Mouse (Mus musculus) thymus, postnatal 0 days (tissue): ENCODE measurements at regions not wholly inside any gene's neighbourhood (a gene's known extent, or its start where the extent isn't known, plus 50 kb on each side); places are given as distances from the start of the nearest gene placed in this dataset.
A peak's percentile ranks its signal among the peaks of the same experiment; 100 is the strongest.

Experiments
- DNase-seq: peaks from one replicate; pipeline ENCODE4 v3.0.0-alpha.2; 2015; ENCODE audit warnings: low spot score

DNA sequence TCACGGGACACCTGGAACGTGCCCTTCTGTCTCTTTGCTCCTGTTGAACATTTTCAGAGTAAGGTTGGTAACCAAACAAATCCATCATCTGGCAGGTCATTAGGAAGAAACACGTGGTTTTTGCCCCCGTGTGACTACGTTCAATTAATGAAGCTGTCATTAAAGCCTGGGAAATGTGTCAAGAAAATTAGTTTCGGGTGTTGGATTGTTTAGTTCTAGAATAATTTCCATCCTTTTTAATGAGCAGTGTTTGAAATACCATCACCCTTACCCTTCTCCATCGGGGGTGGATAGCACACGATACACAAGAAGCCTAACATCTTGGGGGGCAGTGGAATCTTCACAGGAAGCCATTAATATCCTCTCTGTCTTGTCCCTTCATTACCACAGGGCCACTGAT lies 107.7 kb downstream of the Far1 start:
- DNase-seq = no peak

- DNase-seq = peak; percentile 4
Measured at GRCm38 (mm10) chr7:113621898-113622510, 108.4 kb downstream of the Far1 start.

DNA sequence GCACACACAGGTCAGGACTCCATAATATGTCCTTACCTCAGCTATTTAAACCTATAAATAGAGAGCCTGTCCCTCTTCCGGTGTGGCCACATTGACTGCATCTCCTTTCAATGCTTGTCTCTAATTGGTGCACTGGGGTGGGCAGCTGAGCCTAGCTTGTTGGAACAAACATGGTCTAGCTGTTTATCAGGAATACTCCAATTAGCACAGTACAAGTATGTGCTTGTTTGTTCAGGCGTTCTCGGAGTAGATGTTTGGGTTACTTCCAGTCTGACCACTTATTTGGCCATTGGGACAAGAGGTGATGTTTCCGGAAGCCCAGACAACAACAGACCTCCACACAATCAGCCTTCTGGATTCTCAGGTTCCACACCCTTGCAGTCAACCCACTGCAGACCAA lies 109.7 kb downstream of the Far1 start:
- DNase-seq = no peak

DNA sequence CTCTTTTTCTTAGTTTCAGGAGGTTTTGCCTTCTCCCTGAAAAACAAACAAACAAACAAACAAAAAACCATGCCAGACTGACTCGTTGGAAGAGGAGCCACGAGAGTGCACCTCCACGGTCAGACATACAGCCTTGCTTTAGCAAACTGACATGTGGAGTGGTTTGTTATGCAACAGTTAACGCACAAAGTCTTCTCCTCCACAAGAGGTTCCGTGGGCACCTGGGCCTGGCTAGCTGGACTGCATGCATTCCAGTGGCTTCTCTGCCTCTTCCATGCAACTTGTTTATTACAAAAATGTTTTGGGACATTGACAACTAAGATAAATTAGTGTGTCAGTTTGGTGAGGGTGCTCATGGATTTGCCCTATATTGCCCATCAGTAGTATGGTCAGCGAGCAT lies 110.3 kb downstream of the Far1 start:
- no peak for DNase-seq

- no peak for DNase-seq
Measured at GRCm38 (mm10) chr7:113626734-113627133, 113.1 kb downstream of the Far1 start.

DNA sequence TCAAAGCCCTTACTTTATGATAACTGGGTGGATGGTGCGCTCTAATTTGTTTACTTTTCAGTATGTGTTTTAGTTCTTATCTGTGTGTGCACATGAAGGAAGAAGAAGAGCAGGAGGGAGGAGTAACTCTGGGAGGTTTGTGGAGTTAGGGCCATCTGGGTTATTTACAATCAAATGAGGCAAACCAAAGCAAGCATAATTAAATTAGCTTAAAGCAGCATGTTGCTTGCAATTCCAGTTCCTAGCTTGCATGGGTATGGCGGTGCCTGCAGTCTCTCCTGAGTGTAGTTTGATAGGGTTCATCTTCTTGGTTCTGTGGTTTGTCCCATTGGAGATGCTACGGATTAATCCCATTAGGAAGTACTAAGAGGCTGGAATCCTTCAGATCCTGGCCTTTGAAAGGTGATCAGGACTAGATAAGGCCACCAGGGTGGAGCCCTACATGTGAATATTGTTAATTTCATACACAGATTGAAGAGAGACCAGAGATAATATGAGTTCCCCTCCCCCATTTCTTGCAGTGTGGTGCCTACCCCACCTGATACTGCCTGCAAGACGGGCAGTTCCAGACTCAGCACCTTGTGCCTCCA lies 123.5 kb downstream of the Far1 start:
- DNase-seq = no peak

DNA sequence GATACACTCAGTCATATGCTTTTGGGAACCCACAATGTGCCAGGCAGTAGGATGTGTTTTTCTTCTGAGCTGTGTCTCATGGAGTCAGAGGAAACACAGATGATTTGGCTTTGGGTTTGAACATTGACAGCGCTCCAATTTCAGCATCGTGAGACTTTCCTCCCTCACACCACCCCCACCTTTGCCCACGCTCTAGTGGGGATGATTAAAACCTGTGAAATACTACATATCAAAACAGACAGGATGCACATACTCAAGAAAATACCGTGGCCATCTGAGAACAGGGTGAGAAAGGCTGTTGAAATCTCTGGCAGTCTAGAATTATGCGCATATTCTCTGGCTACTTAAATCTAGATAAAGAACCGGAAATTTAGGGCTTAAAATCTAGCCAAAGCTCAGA lies 124.5 kb downstream of the Far1 start:
- no peak for DNase-seq

DNA sequence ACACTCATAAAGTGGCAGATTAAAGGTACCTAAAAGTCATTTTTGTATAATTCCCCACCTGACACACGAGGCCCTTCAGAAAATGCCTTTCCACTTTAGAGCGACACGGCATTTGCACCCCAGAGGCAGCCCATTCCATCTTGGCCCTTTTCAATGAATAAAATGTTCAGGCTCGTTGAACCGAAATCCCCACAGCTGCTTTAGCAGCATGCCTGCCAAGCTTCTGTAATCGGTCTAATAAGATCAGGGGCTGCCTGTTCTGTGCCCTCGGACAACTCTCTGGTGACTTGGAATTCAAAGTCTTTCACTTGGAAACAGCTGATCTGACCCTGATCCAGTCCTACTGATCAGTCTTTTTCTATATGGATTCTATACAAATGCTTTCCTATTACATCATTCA lies 123.3 kb upstream of the Spon1 start:
- DNase-seq = no peak

GRCm38 (mm10) chr7:113650631-113651030 lies 115.2 kb upstream of the Spon1 start:
- DNase-seq = no peak

- no peak for DNase-seq
Measured at GRCm38 (mm10) chr7:113651696-113652095, 114.1 kb upstream of the Spon1 start.

DNA sequence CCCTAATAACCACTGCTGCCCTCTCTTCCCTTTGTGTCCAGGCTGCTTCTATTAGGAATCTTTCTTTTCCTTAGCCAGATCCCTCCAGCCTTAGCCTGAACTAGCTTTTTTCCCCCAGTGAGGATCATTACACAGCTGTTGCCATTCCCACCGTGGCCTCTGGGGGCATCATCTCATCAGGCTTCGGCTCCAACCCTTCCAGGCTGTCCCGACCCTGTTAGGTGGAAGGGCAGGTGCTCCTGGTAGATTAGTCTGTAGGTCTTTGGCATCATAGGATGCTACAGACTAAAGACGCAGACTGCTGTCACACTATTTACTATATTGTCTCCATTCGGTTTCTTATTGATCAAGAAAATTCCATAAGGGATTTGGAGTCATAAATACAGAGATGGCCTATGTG lies 112.7 kb upstream of the Spon1 start:
- peak; percentile 6 for DNase-seq

GRCm38 (mm10) chr7:113655336-113655735 lies 110.5 kb upstream of the Spon1 start:
- DNase-seq = no peak

- DNase-seq = no peak
Measured at GRCm38 (mm10) chr7:113672779-113673595, 92.8 kb upstream of the Spon1 start.

- DNase-seq = no peak
Measured at GRCm38 (mm10) chr7:113673596-113673956, 92.2 kb upstream of the Spon1 start.

- no peak for DNase-seq
Measured at GRCm38 (mm10) chr7:113682271-113682670, 83.5 kb upstream of the Spon1 start.

- DNase-seq = no peak
Measured at GRCm38 (mm10) chr7:113685349-113685748, 80.4 kb upstream of the Spon1 start.

DNA sequence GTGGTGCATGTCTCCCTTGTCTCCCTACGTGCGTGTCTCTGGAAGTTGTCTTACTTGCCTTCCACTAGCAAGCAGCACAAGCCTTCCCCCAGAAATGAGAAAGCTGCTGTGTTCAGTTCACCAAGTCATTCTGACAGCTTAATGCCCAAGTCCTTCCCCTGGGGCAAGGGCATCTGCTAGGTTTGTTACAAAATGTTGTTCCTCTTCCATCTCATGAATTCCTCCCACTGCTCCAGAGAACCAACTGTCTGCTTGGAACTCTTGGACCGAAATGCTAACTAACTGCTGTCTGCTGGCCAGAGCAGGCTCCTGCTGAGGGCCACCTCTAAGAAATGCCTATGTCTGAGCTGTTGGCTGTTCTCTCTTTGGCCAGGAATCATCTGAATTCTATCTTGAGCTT lies 79.3 kb upstream of the Spon1 start:
- DNase-seq = no peak

GRCm38 (mm10) chr7:113687566-113687965 lies 78.2 kb upstream of the Spon1 start:
- no peak for DNase-seq

DNA sequence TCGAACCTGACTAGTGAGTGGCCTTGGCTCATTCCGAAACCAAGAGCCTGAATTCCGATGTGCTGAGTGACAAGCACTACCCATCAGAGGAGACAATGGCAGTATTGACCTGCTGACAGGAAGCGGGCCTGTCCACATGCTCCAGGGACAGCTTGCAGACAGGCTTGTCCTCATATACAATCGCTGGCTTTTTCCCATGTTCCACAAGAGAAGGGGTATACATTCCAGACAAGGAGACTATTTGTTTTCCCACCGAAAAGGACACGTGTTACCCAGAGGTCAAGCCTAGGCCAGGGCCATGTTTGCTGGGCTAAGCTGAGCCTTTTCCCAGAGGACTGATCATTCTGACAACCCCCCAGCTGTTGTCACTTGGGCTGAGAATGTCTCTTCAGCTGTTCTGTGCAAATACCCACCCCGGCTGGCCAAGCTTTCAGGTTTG lies 77.5 kb upstream of the Spon1 start:
- DNase-seq = no peak

DNA sequence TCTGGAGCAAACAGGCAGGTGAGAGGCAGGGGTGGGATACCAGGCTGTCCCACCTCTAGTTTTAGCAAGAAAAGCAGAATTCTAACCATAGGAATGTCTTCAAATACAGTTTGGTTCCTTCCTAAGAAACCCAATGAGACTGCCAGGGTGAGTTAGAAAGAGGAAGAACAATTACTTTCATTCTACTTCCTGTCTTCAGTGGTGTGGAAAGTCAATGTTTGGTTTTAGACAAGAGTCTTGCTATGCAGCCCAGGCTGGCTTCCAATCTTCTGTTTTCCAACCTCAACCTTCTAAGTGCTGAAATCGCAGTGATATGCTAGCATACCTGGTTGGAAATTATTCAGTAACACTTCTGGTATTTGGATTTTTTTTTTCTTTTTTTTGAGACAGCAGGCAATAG lies 77.1 kb upstream of the Spon1 start:
- DNase-seq = no peak

DNA sequence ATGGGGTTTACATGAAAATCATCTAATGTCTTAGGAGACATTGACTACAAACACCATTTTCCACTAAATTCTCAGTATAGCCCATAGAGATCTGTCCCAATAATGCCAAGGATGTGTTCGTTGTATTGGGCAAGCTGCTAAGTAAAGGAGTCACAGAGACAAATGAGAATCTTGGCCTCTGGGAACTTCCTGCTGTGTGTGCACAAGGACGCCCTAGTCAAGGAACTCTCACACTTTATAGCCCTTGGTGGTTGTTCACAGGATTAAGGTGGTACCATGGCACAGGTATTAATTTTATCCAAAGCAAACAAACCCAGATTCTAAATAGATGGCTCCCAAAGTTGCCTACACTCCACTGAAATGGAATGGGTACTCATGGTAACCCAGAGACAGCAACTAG lies 76.7 kb upstream of the Spon1 start:
- DNase-seq = no peak

GRCm38 (mm10) chr7:113691756-113692155 lies 74.0 kb upstream of the Spon1 start:
- DNase-seq = no peak

GRCm38 (mm10) chr7:113693526-113693925 lies 72.3 kb upstream of the Spon1 start:
- no peak for DNase-seq
